Mouse (Mus musculus) inflammation-experienced regulatory T-cells, adult 16 weeks (primary cell): ENCODE results near the gene Cntn1. TPM values are rescaled to one million over a fixed set of nuclear protein-coding genes. Genes with fewer than 3 reads are reported as not detected.

Source experiments
- polyA plus RNA-seq: library from polyadenylated mRNA; unstranded; fragments of 100-300 nt; shearing (Covaris generic); gene quantifications from one replicate; pipeline ENCODE4 v1.2.1, GENCODE M21; 2017

Cntn1 gene
- polyA plus RNA-seq = not detected

GRCm38 (mm10) chr15:92050996-92051352, at the start of gene Cntn1:
TSS of gene Cntn1 (plus strand) at chr15:92051165.

Other genes starting within 250 kb of the Cntn1 start
- not detected for gene Smgc, start 212.9 kb upstream of the Cntn1 start, polyA plus RNA-seq